Mouse (Mus musculus): ENCODE measurements around the gene Ric8b.

Ric8b gene

GRCm38 (mm10) chr10:84960380-84960930 lies 43.0 kb downstream of the Ric8b start:
- no peak for ATAC-seq (ENCODE audit: low TSS enrichment)

DNA sequence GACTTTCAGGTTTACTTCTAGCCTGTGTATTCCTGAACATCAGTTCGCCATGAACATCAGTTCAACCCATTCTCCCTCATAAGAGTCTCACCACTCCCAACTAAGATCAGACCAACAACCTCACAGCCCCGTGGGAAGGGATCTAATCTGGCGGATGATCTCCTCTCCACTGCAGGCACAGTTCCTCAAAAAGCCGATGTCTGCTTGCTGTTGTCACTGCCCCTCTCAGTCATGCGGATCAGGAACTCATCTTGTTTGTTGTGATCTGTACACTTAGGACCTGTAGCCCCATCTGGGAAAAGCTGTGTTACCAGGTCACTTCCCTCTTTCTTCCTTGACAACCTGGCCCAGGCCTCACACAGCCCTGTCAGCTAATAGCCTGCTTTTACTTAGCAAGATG lies 45.7 kb downstream of the Ric8b start:
- no peak for ATAC-seq (ENCODE audit: low TSS enrichment)

DNA sequence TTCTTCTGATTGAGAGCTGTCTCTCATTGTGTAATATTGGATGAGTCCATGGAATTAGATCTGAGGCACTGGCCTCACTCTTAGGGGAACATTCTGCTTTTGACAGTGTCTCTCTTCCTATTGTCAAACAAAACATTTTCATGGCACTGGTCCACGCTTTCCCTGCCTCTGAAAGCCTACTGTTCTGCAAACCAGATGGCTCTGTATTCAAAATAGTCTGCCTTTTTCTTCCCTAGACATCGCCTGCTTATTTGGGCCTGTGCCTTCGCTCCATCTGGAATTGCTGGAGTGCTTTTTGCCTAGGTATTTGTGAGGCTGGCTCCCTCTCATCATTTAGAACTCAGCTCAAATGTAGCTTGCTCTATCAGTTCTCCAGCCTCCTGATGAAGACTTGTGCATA lies 46.3 kb downstream of the Ric8b start:
- peak; percentile 95 for ATAC-seq (ENCODE audit: low TSS enrichment)

DNA sequence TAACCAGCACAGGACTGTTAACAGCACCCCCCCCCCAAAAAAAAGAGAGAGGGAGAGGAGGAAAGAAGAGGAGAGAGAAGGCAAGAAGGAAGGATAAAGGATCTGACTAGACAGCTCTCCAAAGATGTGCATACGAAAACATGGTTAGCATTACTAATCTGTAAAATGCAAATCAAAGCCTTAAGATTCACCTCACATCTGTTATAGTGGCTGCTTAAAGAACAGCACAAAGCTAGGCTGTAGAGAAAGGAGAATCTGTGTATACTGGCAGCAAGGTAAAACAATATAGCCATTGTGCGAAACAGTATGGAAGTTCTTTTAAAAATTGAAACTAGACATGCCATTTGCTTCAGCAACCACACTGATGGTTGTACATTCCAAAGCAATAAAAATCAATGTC lies 49.1 kb downstream of the Ric8b start:
- no peak for ATAC-seq (ENCODE audit: low TSS enrichment)

GRCm38 (mm10) chr10:84967645-84968044 lies 50.2 kb downstream of the Ric8b start:
- no peak for ATAC-seq (ENCODE audit: low TSS enrichment)

GRCm38 (mm10) chr10:84968852-84969704 lies 51.7 kb downstream of the Ric8b start:
- ATAC-seq (ENCODE audit: low TSS enrichment) = no peak

DNA sequence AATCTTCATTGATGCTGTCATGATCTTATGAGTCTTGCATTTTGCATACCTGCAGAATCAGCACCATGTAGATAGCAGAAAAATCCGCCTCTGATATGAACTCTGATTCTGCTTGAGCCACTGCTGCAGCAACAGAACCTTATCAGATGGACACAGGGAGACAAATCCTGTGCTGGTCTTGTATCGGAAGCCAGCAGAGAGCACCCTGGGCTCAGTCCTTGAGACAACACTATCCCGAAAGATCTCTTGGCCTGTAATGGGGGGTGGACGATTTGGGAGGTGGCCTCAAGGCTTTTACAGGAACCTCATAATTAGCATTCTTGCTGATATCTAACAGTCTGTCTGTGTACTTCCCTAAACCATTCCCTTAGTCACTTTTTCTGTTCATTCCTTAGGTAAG lies 57.8 kb downstream of the Ric8b start:
- no peak for ATAC-seq (ENCODE audit: low TSS enrichment)

- no peak; the same call in 1 of the 2 replicates for ATAC-seq (ENCODE audit: low TSS enrichment)
Observed at GRCm38 (mm10) chr10:84976588-84977351, 59.4 kb downstream of the Ric8b start.

DNA sequence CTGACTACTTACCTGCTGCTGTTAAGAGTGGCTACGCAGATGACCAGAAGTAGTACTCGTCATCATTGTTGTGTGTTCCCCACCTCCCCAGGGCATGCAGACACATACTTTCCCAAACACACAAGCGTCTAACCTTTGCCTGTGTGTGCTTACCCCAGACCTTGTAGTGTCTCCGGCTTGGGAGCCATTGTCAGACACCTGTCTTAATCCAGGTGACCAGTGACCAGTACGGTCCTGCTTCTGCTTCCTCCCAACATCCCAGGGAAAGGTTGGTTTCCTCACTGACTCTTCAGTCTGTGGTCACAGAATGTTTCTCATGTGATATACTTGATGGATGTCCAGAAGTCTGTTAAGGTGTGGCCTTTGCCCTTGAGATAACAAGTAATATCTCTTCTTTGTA lies 62.9 kb downstream of the Ric8b start:
- no peak for ATAC-seq (ENCODE audit: low TSS enrichment)

DNA sequence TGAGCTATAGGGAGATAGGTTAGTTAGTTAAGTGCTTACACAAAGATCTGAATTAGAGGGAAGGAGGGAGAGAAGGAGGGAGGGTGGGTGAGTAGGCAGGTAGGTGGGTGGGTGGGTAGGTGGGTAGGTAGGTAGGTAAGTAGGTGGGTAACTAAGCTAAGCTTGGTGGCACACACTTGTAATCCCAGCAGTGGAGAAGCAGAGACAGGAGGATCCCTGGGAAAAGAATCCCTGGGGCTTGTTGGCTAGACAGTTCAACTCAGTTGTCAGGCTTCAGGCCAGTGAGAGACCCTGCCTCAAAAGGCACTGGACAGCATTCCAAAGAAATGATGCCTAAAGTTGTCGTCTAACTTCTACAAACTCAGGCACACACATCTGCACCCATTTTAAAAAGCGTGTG lies 64.0 kb downstream of the Ric8b start:
- ATAC-seq (ENCODE audit: low TSS enrichment) = no peak

- ATAC-seq (ENCODE audit: low TSS enrichment) = no peak
Observed at GRCm38 (mm10) chr10:84982675-84983074, 65.3 kb downstream of the Ric8b start.

GRCm38 (mm10) chr10:84985956-84986355 lies 68.5 kb downstream of the Ric8b start:
- peak; percentile 94 for ATAC-seq (ENCODE audit: low TSS enrichment)

DNA sequence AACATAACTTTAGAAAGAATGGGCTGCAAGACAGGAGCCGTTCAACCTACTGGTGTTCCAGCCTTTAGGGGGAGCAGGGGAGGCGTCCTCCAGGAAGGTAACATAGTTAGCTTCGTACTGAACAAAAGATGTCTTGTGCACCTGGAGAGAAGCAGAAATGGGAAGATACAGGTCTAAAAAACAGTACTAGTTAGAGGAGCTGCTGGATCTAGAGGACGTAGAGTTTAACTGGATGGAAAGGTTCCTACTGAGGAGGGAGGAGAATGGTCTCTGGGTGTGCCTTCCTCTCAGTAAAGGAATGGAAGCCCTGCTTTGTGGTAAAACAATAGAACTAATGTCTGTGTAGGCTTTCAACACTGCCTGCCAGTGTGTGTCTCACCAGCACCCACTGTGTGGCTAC lies 70.2 kb downstream of the Ric8b start:
- no peak for ATAC-seq (ENCODE audit: low TSS enrichment)

GRCm38 (mm10) chr10:84988650-84989049 lies 71.2 kb downstream of the Ric8b start:
- ATAC-seq (ENCODE audit: low TSS enrichment) = no peak

DNA sequence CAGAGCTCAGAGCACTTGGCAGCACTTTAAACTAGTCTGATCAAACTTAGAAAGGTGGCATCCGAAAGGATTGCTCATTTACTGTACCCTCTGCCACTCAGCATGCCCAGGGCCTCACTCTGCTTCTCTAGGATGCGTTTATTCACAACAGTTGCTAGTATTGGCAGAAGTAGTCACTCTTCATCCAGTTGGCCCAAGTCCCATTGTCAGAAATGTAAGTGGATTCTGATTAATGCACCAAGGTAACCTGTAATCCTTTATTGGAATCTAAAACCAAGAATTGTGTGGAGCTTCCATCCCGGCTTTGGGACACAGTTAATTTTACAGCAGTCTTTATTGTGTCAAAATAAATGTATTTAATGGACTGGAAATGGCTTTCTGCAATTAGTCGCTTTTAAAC lies 76.9 kb downstream of the Ric8b start:
- ATAC-seq (ENCODE audit: low TSS enrichment) = no peak

- ATAC-seq (ENCODE audit: low TSS enrichment) = no peak
Observed at GRCm38 (mm10) chr10:84994971-84995370, 77.6 kb downstream of the Ric8b start.

- no peak for ATAC-seq (ENCODE audit: low TSS enrichment)
Observed at GRCm38 (mm10) chr10:84996366-84996765, 79.0 kb downstream of the Ric8b start.

DNA sequence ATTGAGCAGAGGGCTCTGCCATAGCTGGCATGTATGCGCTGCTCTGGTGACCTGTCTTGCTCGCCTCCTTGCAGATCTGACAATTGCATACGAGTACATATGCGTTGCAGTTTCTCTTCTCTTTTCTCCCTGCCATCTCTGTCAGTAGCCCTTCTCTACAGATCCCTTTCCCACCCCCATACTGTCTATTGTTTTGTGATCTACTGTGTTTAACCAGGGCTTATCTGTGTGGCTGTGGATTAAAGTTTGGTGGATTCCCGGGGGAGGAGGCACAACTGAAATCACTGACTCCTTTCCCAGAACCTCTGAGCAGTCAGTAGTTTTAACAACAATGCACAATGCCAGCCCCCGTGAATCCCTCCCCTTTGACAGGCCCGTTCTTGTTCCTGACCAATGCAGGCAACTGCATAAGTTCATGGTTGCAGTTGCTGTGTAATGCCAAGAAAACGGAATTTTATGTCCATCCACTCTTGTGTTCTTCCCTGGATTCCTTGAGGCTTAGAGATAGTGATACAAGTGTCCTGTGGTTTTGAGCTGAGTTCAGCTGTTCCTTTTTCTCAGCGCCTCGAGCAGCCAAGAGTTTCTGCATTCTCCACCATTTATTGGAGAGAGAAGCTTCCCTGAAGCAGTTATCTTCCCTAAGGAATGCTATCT lies 80.3 kb downstream of the Ric8b start:
- no peak for ATAC-seq (ENCODE audit: low TSS enrichment)

DNA sequence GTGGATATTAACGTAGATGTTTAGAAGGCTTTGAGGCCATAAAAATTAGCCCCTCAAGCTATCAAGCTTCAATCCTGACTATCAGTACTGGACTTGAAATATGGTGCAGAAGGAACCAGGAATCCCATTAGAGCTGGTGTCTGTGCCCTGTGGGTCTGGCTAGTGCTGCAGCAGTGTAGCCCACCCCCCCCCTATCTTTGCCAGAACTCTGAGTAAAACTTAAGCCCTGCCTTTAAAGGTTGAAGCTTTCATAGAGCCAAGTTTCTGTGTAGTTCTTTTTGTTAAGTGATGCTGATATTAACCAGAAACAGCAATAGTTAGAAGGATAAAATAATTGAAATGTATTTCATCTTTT lies 80.8 kb downstream of the Ric8b start:
- ATAC-seq (ENCODE audit: low TSS enrichment) = no peak

DNA sequence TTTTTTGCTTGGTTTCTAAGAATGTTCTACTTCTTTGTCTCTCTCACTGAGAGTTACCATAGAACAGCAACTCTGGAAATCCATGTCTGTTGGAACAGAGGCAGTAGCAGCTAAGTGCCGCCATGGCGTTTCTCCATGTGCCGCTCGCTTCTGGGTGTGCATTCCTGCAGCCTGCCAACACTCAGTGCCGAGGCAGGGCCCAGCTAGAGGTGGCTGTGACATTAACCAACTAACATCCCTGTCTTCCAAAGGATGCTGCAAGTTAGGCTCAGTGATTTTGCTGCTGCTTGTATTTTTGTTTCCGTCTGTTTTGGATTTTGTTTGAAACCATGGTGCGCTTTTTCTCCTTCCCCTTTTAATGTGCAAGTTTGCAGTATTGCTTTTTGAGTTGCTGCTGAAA lies 84.5 kb downstream of the Ric8b start:
- ATAC-seq (ENCODE audit: low TSS enrichment) = no peak

DNA sequence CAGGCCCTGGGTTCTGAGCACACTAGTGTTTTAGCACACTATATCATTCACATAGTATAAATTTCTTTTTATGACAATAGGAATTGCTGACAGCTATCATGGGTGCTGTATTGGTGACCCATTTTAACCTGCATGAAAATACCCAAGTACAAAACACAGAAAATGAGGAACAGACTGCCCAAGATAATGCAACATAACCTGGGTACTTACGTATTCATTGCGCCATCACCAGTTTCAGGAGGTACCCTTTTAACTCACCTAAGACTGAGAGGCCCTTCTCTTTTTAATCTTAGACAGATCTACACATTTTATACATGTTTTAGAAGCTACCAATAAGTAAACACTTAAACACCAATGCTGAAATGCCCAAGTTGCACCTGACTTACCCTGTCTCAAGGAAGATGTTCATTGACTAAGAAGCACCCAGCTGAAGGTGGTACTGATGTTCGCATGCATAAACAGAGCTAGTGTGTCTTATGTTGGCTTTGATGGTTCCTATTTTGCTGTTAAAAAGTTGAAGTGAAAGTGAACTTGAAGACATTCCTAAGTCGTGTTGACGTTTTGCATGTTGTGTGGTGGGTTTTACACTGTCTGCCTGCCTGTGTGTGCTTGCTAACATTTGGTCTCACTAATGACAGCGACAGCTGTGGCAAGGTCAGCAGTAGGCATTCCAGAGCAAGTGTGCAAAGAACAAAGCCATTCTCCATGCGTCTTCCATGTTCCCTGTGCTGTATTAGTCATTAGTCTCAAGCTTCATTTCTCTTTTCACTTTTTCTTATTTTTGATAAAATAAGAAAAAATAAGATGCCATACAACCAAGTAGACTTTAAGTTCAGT lies 86.0 kb downstream of the Ric8b start:
- no peak for ATAC-seq (ENCODE audit: low TSS enrichment)

All from frontal cortex, adult (tissue).